In the genomic region with DNA sequence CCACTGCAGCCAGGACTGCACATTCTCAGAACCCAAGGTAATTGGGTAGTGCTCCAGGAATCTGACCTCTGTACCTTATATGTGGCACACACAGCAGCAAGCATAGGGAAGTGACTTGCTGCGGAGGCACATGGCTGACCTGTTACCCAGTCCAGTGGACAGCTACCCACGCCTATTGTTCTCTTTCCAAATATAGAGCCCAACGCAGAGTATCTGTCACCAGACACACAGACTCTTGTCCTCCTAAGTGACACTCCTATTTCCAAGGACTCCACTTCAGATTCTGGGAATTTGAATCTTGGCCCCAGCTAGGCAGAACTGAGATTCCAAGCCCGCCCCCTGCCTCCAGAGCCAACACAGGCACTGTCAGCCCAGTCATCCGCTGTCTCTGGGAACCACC, we compare ENCODE assay signal across 18 mouse cellular contexts. TPM values are rescaled to one million over a fixed set of nuclear protein-coding genes. Genes with fewer than 3 reads are reported as not detected.
A peak's percentile ranks its signal among the peaks of the same experiment; 100 is the strongest.
DNase-seq lines count a peak whose midpoint lies in the region; ATAC-seq and TF ChIP-seq lines count a peak whose summit lies in the region.
"Had no signal": no experiment of that assay in that cellular context is flagged by ENCODE, and none has a peak within 500 bp of the region (broad histone marks: within the 10 kb centered on the region; RNA-seq: fewer than 3 reads in every experiment).

No protein-coding gene starts in this region.

- H3K4me3 ChIP-seq in heart, embryonic 10.5 days = no peak overlapping the region
- H3K4me3 ChIP-seq in intestine, embryonic 15.5 days (replicated peaks) = no peak overlapping the region
- no peak overlapping the region for H3K4me3 ChIP-seq in thymus, adult 2 months (ENCODE audit: control insufficient read depth, insufficient read depth, low read length)
- H3K4me3 ChIP-seq: liver, embryonic 15.5 days; myocyte had no signal

- no peaks in the 10 kb centered on the region for H3K36me3 ChIP-seq in heart, embryonic 10.5 days
- H3K36me3 ChIP-seq in intestine, embryonic 15.5 days = no peaks in the 10 kb centered on the region
- H3K36me3 ChIP-seq in thymus, adult 2 months (ENCODE audit: control insufficient read depth, insufficient read depth, low read length) = no peaks in the 10 kb centered on the region
- H3K36me3 ChIP-seq: liver, embryonic 15.5 days had no signal

- 0 out of 2 replicates have a peak, but pooled peaks have one; percentile 36 for ATAC-seq in intestine, embryonic 15.5 days
- ATAC-seq: forebrain, embryonic 16.5 days had no signal

- no peak overlapping the region for H3K9ac ChIP-seq in intestine, embryonic 15.5 days
- H3K9ac ChIP-seq: liver, embryonic 15.5 days had no signal

- peaks cover 17% of the 10 kb centered on the region for H3K4me1 ChIP-seq in heart, embryonic 10.5 days
- no peaks in the 10 kb centered on the region for H3K4me1 ChIP-seq in intestine, embryonic 15.5 days (replicated peaks)
- H3K4me1 ChIP-seq in thymus, adult 2 months (replicated peaks; ENCODE audit: control insufficient read depth, insufficient read depth, low read length) = no peaks in the 10 kb centered on the region
- H3K4me1 ChIP-seq: liver, embryonic 15.5 days had no signal

- H3K27me3 ChIP-seq in heart, embryonic 10.5 days (ENCODE audit: insufficient read depth, poor library complexity, severe bottlenecking) = peaks cover 24% of the 10 kb centered on the region
- no peaks in the 10 kb centered on the region for H3K27me3 ChIP-seq in intestine, embryonic 15.5 days (replicated peaks)
- H3K27me3 ChIP-seq in thymus, adult 2 months (ENCODE audit: control insufficient read depth, insufficient read depth, low read length) = no peaks in the 10 kb centered on the region
- H3K27me3 ChIP-seq: liver, embryonic 15.5 days had no signal

- H3K9me3 ChIP-seq in heart, embryonic 10.5 days = no peaks in the 10 kb centered on the region
- no peaks in the 10 kb centered on the region for H3K9me3 ChIP-seq in intestine, embryonic 15.5 days
- H3K9me3 ChIP-seq: liver, embryonic 15.5 days had no signal

- no peak overlapping the region for H3K4me2 ChIP-seq in intestine, embryonic 15.5 days (replicated peaks)
- H3K4me2 ChIP-seq: liver, embryonic 15.5 days had no signal

- peak; percentile 32 for DNase-seq in kidney, adult 18-20 months
- no peak for DNase-seq in kidney, postnatal 25 days
- DNase-seq in adipocyte (ENCODE audit: low spot score) = peak; percentile 53
- DNase-seq in heart, embryonic 10.5 days (ENCODE audit: low spot score) = peak; percentile 80
- DNase-seq in thymus, adult 2 months = no peak
- DNase-seq in thymus, postnatal 0 days (ENCODE audit: low spot score) = no peak
- DNase-seq in layer of hippocampus, adult 9-11 months = no peak
- DNase-seq: adrenal gland, postnatal 36 days; B cell, adult 2 months; cerebellum, adult 18-20 months; kidney, adult 9 months; right cerebral cortex, adult 18-20 months; thymus, adult 18-20 months had no signal

- H3K27ac ChIP-seq in heart, embryonic 10.5 days = peak overlapping the region; percentile 19
- no peak overlapping the region for H3K27ac ChIP-seq in intestine, embryonic 15.5 days
- H3K27ac ChIP-seq in thymus, adult 2 months (ENCODE audit: control insufficient read depth, insufficient read depth, low read length) = no peak overlapping the region
- H3K27ac ChIP-seq: liver, embryonic 15.5 days had no signal

- TF ChIP-seq POLR2A in thymus, adult 2 months (IDR thresholded peaks at IDR 0.05; ENCODE audit: control insufficient read depth, extremely low read depth, insufficient read depth, low read length, poor library complexity) = no peak

- no peak for TF ChIP-seq CTCF in thymus, adult 2 months (IDR thresholded peaks at IDR 0.05; ENCODE audit: borderline replicate concordance, control insufficient read depth, extremely low read depth, insufficient read depth, low read length, poor library complexity)

- 35% methylated on average over 5 of the region's 5 CpGs for WGBS in heart, embryonic 10.5 days
- 75% methylated on average over 5 of the region's 5 CpGs for WGBS in intestine, embryonic 15.5 days
- WGBS in thymus, adult 2 months = 97% methylated on average over 5 of the region's 5 CpGs

RNA-seq across cellular contexts. Expression of a gene that starts 30.4 kb away (rescaled TPM):
- polyA plus RNA-seq in heart, embryonic 10.5 days (2016; fragmentation: Nextera tagmentation; extraction: Ambion mirVana) = 0.39 and 0.44 TPM in 2 replicates
- polyA plus RNA-seq in intestine, embryonic 15.5 days (2015; fragmentation: Nextera tagmentation; extraction: Ambion mirVana) = 2.7 and 3.1 TPM in 2 replicates
- polyA plus RNA-seq in thymus, adult 2 months (2012; rRNA removed) = 29.8 and 36.1 TPM in 2 replicates
- 11.3 and 13.9 TPM in 2 replicates for polyA plus RNA-seq in thymus, postnatal 0 days (2015; fragmentation: Nextera tagmentation; extraction: Ambion mirVana)

RNA-seq across cellular contexts. Expression of a gene that starts 49.3 kb away (rescaled TPM):
- 0.16 TPM in 1 of 2 replicates, not detected in the other for polyA plus RNA-seq in heart, embryonic 10.5 days (2016; fragmentation: Nextera tagmentation; extraction: Ambion mirVana)
- not detected in 2 replicates for polyA plus RNA-seq in intestine, embryonic 15.5 days (2015; fragmentation: Nextera tagmentation; extraction: Ambion mirVana)
- polyA plus RNA-seq in thymus, adult 2 months (2012; rRNA removed) = not detected in 2 replicates
- not detected in 2 replicates for polyA plus RNA-seq in thymus, postnatal 0 days (2015; fragmentation: Nextera tagmentation; extraction: Ambion mirVana)
- polyA plus RNA-seq: forebrain, embryonic 16.5 days; hindbrain, embryonic 11.5 days; liver, embryonic 15.5 days; myocyte had no signal

RNA-seq across cellular contexts. Expression of a gene that starts 53.9 kb away (rescaled TPM):
- 0.89 and 1.2 TPM in 2 replicates for polyA plus RNA-seq in heart, embryonic 10.5 days (2016; fragmentation: Nextera tagmentation; extraction: Ambion mirVana)
- polyA plus RNA-seq in intestine, embryonic 15.5 days (2015; fragmentation: Nextera tagmentation; extraction: Ambion mirVana) = 1.3 and 1.4 TPM in 2 replicates
- 3.8 and 4.6 TPM in 2 replicates for polyA plus RNA-seq in thymus, adult 2 months (2012; rRNA removed)
- polyA plus RNA-seq in thymus, postnatal 0 days (2015; fragmentation: Nextera tagmentation; extraction: Ambion mirVana) = 1.4 and 1.6 TPM in 2 replicates
- polyA plus RNA-seq: myocyte had no signal

Comparison
In these comparisons a context has a peak if more than half of its experiments do, and no peak if none do; other contexts are left out.
1. DNase-seq: peak in kidney, adult 18-20 months (single experiment), adipocyte (single experiment) and heart, embryonic 10.5 days (single experiment); none in kidney, postnatal 25 days (0 of 2), thymus, adult 2 months (single experiment), thymus, postnatal 0 days (single experiment) and layer of hippocampus, adult 9-11 months (single experiment).